Mouse (Mus musculus) kidney, embryonic 14.5 days (tissue): ENCODE measurements at regions not wholly inside any gene's neighbourhood (a gene's known extent, or its start where the extent isn't known, plus 50 kb on each side); places are given as distances from the start of the nearest gene placed in this dataset.

ENCODE experiments used
- ATAC-seq: fragments of 200-750 bp; cut with Nextera tagmentation; 2 replicates; pipeline ENCODE4 v1.8.0; 2017; ENCODE audit warnings: moderate number of reproducible peaks, mild to moderate bottlenecking, moderate TSS enrichment, moderate library complexity; ENCODE audit not compliant: low FRiP score, low TSS enrichment
- H3K27ac ChIP-seq: fragments of 300-500 bp; sonication (generic); 2 replicates; pipeline ENCODE4 v1.5.1; 2014; ENCODE audit warnings: low read depth, mild to moderate bottlenecking, low read length, moderate library complexity, mixed read lengths
- H3K27me3 ChIP-seq: fragments of 300-500 bp; sonication (generic); 2 replicates; pipeline ENCODE4 v1.6.1; 2014; ENCODE audit warnings: mild to moderate bottlenecking, low read length; ENCODE audit not compliant: control insufficient read depth, insufficient read depth
- H3K36me3 ChIP-seq: fragments of 300-500 bp; sonication (generic); 2 replicates; pipeline ENCODE4 v1.6.1; 2014; ENCODE audit warnings: low read length, mixed read lengths; ENCODE audit not compliant: control insufficient read depth, insufficient read depth
- H3K4me1 ChIP-seq: fragments of 300-500 bp; sonication (generic); 2 replicates; pipeline ENCODE4 v1.6.1; 2014; ENCODE audit warnings: low read length, mixed read lengths; ENCODE audit not compliant: control insufficient read depth, insufficient read depth
- H3K4me2 ChIP-seq: fragments of 300-500 bp; sonication (generic); replicated peaks from 2 replicates; pipeline ENCODE4 v1.6.1; 2014; ENCODE audit warnings: low read depth, mild to moderate bottlenecking, low read length
- H3K4me3 ChIP-seq: fragments of 300-500 bp; sonication (generic); 2 replicates; pipeline ENCODE4 v1.5.1; 2014; ENCODE audit warnings: mild to moderate bottlenecking, low read length
- H3K9ac ChIP-seq: fragments of 300-500 bp; sonication (generic); 2 replicates; pipeline ENCODE4 v1.6.1; 2014; ENCODE audit warnings: low read depth, mild to moderate bottlenecking, low read length, moderate library complexity
- H3K9me3 ChIP-seq: fragments of 300-500 bp; sonication (generic); 2 replicates; pipeline ENCODE4 v1.6.1; 2016; ENCODE audit warnings: low read length; ENCODE audit not compliant: control insufficient read depth
- WGBS: fragments of 180-500 bp; shearing (Covaris S2); extraction: QIAGEN DNeasy Blood & Tissue Kit; methylation state at CpG from one replicate; pipeline ENCODE4 v1.1.7; 2014; 5-methylcytosine and 5-hydroxymethylcytosine counted together

GRCm38 (mm10) chr5:112004041-112004440, 248.3 kb downstream of the Cryba4 start:
- WGBS: 85% methylated on average over 3 of the region's 3 CpGs
- H3K36me3 ChIP-seq: no peaks in the 10 kb centered on the region
- no peak overlapping the region for H3K27ac ChIP-seq

GRCm38 (mm10) chr5:112012505-112013164, 239.7 kb downstream of the Cryba4 start:
- Histone ChIP-seq H3K9me3 (peaks cover 4% of the 10 kb centered on the region; the same call in 1 of the 2 replicates), H3K9ac (no peak overlapping the region), H3K4me3 (no peak overlapping the region), H3K36me3 (no peaks in the 10 kb centered on the region), H3K27ac (no peak overlapping the region), H3K4me2 (no peak overlapping the region), H3K27me3 (0 out of 2 replicates have a peak, but pooled peaks cover 6% of the 10 kb centered on the region), H3K4me1 (peaks cover 4% of the 10 kb centered on the region; the same call in 1 of the 2 replicates)
- WGBS: 21% methylated on average over 9 of the region's 9 CpGs
- ATAC-seq: peak; percentile 46

More at GRCm38 (mm10) chr5:112004041-112004440, 248.3 kb downstream of the Cryba4 start:
- no peak overlapping the region for H3K4me3 ChIP-seq
- no peak for ATAC-seq
- H3K4me2 ChIP-seq: no peak overlapping the region
- H3K27me3 ChIP-seq: no peaks in the 10 kb centered on the region; the same call in 1 of the 2 replicates
- H3K9ac ChIP-seq: no peak overlapping the region
- peaks cover 6% of the 10 kb centered on the region; the same call in 1 of the 2 replicates for H3K9me3 ChIP-seq
- H3K4me1 ChIP-seq: peaks cover 14% of the 10 kb centered on the region; the same call in 1 of the 2 replicates

GRCm38 (mm10) chr5:112018925-112019324, 233.4 kb downstream of the Cryba4 start:
- H3K27ac ChIP-seq: no peak overlapping the region
- no peak overlapping the region for H3K4me3 ChIP-seq
- H3K27me3 ChIP-seq: no peaks in the 10 kb centered on the region
- no peak for ATAC-seq
- no peak overlapping the region for H3K9ac ChIP-seq
- no peaks in the 10 kb centered on the region for H3K4me1 ChIP-seq
- H3K9me3 ChIP-seq: peaks cover 4% of the 10 kb centered on the region; the same call in 1 of the 2 replicates
- H3K4me2 ChIP-seq: no peak overlapping the region
- 64% methylated on average over 7 of the region's 7 CpGs for WGBS
- no peaks in the 10 kb centered on the region for H3K36me3 ChIP-seq

- 81% methylated on average over 2 of the region's 2 CpGs for WGBS
- H3K36me3 ChIP-seq: no peaks in the 10 kb centered on the region
- H3K9me3 ChIP-seq: no peaks in the 10 kb centered on the region
- no peaks in the 10 kb centered on the region for H3K4me1 ChIP-seq
- no peak overlapping the region for H3K9ac ChIP-seq
- no peak overlapping the region for H3K27ac ChIP-seq
- H3K27me3 ChIP-seq: no peaks in the 10 kb centered on the region
- H3K4me2 ChIP-seq: no peak overlapping the region
- H3K4me3 ChIP-seq: no peak overlapping the region
- no peak for ATAC-seq
These were observed 231.4 kb downstream of the Cryba4 start for GRCm38 (mm10) chr5:112020882-112021281.

GRCm38 (mm10) chr5:112029955-112030354, 222.4 kb downstream of the Cryba4 start:
- Histone ChIP-seq H3K4me1 (no peaks in the 10 kb centered on the region), H3K27ac (no peak overlapping the region), H3K9me3 (no peaks in the 10 kb centered on the region), H3K36me3 (no peaks in the 10 kb centered on the region), H3K9ac (no peak overlapping the region), H3K4me3 (no peak overlapping the region), H3K4me2 (no peak overlapping the region), H3K27me3 (peaks cover 8% of the 10 kb centered on the region)
- WGBS: 51% methylated on average over 11 of the region's 11 CpGs
- no peak for ATAC-seq

- H3K9ac ChIP-seq: no peak overlapping the region
- H3K36me3 ChIP-seq: no peaks in the 10 kb centered on the region
- H3K4me1 ChIP-seq: no peaks in the 10 kb centered on the region; the same call in 1 of the 2 replicates
- no peaks in the 10 kb centered on the region for H3K9me3 ChIP-seq
- H3K4me2 ChIP-seq: no peak overlapping the region
- no peak overlapping the region for H3K4me3 ChIP-seq
- ATAC-seq: no peak
- peaks cover 8% of the 10 kb centered on the region for H3K27me3 ChIP-seq
- no peak overlapping the region for H3K27ac ChIP-seq
These were observed 220.3 kb downstream of the Cryba4 start for GRCm38 (mm10) chr5:112032036-112032435.

GRCm38 (mm10) chr5:112035426-112035825, 216.9 kb downstream of the Cryba4 start:
- Histone ChIP-seq H3K27ac (no peak overlapping the region), H3K36me3 (no peaks in the 10 kb centered on the region), H3K27me3 (peaks cover 5% of the 10 kb centered on the region; the same call in 1 of the 2 replicates), H3K4me1 (peaks cover 3% of the 10 kb centered on the region; the same call in 1 of the 2 replicates), H3K9ac (no peak overlapping the region), H3K9me3 (no peaks in the 10 kb centered on the region), H3K4me2 (no peak overlapping the region), H3K4me3 (no peak overlapping the region)
- ATAC-seq: no peak
- 71% methylated on average over 8 of the region's 8 CpGs for WGBS

- no peak overlapping the region for H3K9ac ChIP-seq
- ATAC-seq: peak; percentile 63
- no peak overlapping the region for H3K27ac ChIP-seq
- H3K4me3 ChIP-seq: no peak overlapping the region
- no peaks in the 10 kb centered on the region for H3K9me3 ChIP-seq
- no peak overlapping the region for H3K4me2 ChIP-seq
- H3K4me1 ChIP-seq: peaks cover 3% of the 10 kb centered on the region; the same call in 1 of the 2 replicates
- no peaks in the 10 kb centered on the region for H3K36me3 ChIP-seq
- 7% methylated on average over 8 of the region's 8 CpGs for WGBS
- H3K27me3 ChIP-seq: peaks cover 8% of the 10 kb centered on the region
These were observed 215.2 kb downstream of the Cryba4 start for GRCm38 (mm10) chr5:112037080-112037479.

GRCm38 (mm10) chr5:112039645-112040372, 212.5 kb downstream of the Cryba4 start:
- H3K4me3 ChIP-seq: no peak overlapping the region
- H3K36me3 ChIP-seq: no peaks in the 10 kb centered on the region
- 38% methylated on average over 10 of the region's 10 CpGs for WGBS
- H3K4me2 ChIP-seq: no peak overlapping the region
- no peaks in the 10 kb centered on the region for H3K9me3 ChIP-seq
- no peak for ATAC-seq
- H3K27me3 ChIP-seq: peaks cover 8% of the 10 kb centered on the region
- no peak overlapping the region for H3K9ac ChIP-seq
- H3K27ac ChIP-seq: no peak overlapping the region
- peaks cover 3% of the 10 kb centered on the region; the same call in 1 of the 2 replicates for H3K4me1 ChIP-seq
